Mouse (Mus musculus) intestine, postnatal 0 days (tissue): Measurements from ENCODE around the gene Pde10a. TPM values are rescaled to one million over a fixed set of nuclear protein-coding genes. Genes with fewer than 3 reads are reported as not detected.

Experiments used
- ATAC-seq: fragments of 200-750 bp; cut with Nextera tagmentation; 2 replicates; pipeline ENCODE4 v1.8.0; 2017; ENCODE audit warnings: mild to moderate bottlenecking, moderate TSS enrichment, moderate library complexity
- H3K27ac ChIP-seq: fragments of 300-500 bp; sonication (generic); 2 replicates; pipeline ENCODE4 v1.5.1; 2014; ENCODE audit warnings: mild to moderate bottlenecking, low read depth, low read length, moderate library complexity
- H3K27me3 ChIP-seq: fragments of 300-500 bp; sonication (generic); replicated peaks from 2 replicates; pipeline ENCODE4 v1.6.1; 2014; ENCODE audit warnings: low read length, mixed read lengths; ENCODE audit not compliant: control insufficient read depth, insufficient read depth
- H3K36me3 ChIP-seq: fragments of 300-500 bp; sonication (generic); 2 replicates; pipeline ENCODE4 v1.6.1; 2014; ENCODE audit warnings: mild to moderate bottlenecking, moderate library complexity; ENCODE audit not compliant: control insufficient read depth, insufficient read depth
- H3K4me1 ChIP-seq: fragments of 300-500 bp; sonication (generic); replicated peaks from 2 replicates; pipeline ENCODE4 v1.6.1; 2014; ENCODE audit warnings: antibody characterized with exemption, low read length, mixed read lengths; ENCODE audit not compliant: control insufficient read depth, insufficient read depth
- H3K4me2 ChIP-seq: fragments of 300-500 bp; sonication (generic); replicated peaks from 2 replicates; pipeline ENCODE4 v1.6.1; 2014; ENCODE audit warnings: low read depth, mild to moderate bottlenecking, moderate library complexity
- H3K4me3 ChIP-seq: fragments of 300-500 bp; sonication (generic); 2 replicates; pipeline ENCODE4 v1.5.1; 2014; ENCODE audit warnings: low read depth, low read length
- H3K9ac ChIP-seq: fragments of 300-500 bp; sonication (generic); 2 replicates; pipeline ENCODE4 v1.6.1; 2014; ENCODE audit warnings: mild to moderate bottlenecking, low read depth, low read length
- H3K9me3 ChIP-seq: fragments of 300-500 bp; sonication (generic); 2 replicates; pipeline ENCODE4 v1.6.1; 2016; ENCODE audit warnings: mixed run types; ENCODE audit not compliant: control insufficient read depth
- CTCF ChIP-seq: sonication (generic); IDR thresholded peaks from 2 replicates; pipeline ENCODE4 v1.5.1; 2016; ENCODE audit warnings: low read depth, mild to moderate bottlenecking, control low read depth, antibody characterized with exemption, moderate library complexity
- WGBS: fragments of 180-500 bp; shearing (Covaris S2); extraction: QIAGEN DNeasy Blood & Tissue Kit; methylation state at CpG from one replicate; pipeline ENCODE4 v1.1.7; 2014; 5-methylcytosine and 5-hydroxymethylcytosine counted together
- polyA plus RNA-seq: library from polyadenylated mRNA; unstranded; fragments of >200 nt; fragmentation: Nextera tagmentation; extraction: Ambion mirVana; gene quantifications from 2 replicates; pipeline ENCODE4 v1.2.1, GENCODE M21; 2015

Gene Pde10a
- polyA plus RNA-seq, 1 experiment from 2014 or later, result 0.47 TPM

DNA sequence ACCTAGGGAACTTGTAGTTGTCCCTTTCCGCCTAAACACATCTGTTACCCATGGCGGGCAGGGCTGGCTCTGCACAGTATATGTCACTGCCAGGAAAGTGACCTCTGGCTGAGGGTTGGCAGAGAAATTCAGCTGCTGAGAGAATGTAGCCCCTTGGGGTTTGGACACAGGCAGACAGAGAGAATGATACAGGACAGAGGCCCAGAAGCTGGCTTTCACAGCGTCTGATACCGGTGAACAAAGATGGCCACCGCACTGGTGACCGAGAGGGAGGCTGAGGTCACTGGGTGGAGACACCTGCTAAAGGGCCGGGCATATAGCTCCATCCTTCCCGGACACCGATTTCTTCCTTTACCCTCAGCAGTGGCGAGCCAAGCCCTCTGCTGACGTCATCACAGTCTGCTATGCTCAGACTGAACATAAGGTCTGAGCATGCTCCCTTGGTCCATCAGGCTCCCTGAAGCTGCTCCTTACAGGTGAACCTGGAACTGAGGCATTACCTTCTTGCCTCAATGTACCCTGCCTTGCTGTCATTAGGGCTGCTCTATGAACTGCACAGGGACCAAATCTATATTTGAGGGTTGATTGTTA lies 250.5 kb downstream of the Pde10a start:
- no peak overlapping the region for H3K9ac ChIP-seq
- no peak for TF ChIP-seq CTCF

DNA sequence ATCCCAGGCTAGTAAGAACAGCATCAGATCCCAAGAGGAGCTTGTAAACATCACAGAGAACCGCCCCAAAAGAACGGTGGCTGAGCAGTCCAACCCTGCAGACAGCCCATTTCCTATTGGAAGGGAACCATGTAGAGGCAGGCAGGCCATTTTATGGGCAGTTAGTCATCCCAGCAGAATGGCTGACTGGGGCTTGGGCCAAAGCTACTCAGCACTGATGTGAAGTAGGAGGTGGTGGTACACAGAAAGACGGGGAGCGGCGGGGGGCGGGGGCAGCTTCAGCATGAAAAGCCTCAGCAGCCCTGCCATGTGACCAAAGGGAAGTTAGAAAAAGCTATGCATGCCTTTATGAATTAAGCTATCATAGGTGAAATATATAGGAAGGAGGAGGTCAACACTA lies 252.5 kb downstream of the Pde10a start:
- no peak for TF ChIP-seq CTCF
- ATAC-seq, result no peak
- Histone ChIP-seq H3K36me3 (no peaks in the 10 kb centered on the region), H3K9me3 (no peaks in the 10 kb centered on the region), H3K9ac (no peak overlapping the region), H3K27ac (no peak overlapping the region), H3K4me3 (no peak overlapping the region), H3K27me3 (no peaks in the 10 kb centered on the region), H3K4me2 (no peak overlapping the region), H3K4me1 (no peaks in the 10 kb centered on the region)
- WGBS, result 88% methylated on average over 6 of the region's 6 CpGs

More for the DNA sequence above, 250.5 kb downstream of the Pde10a start:
- ATAC-seq, result no peak
- Histone ChIP-seq H3K4me2 (no peak overlapping the region), H3K27ac (no peak overlapping the region), H3K27me3 (no peaks in the 10 kb centered on the region), H3K36me3 (no peaks in the 10 kb centered on the region), H3K9me3 (no peaks in the 10 kb centered on the region), H3K4me3 (no peak overlapping the region), H3K4me1 (no peaks in the 10 kb centered on the region)
- WGBS, result 78% methylated on average over 11 of the region's 11 CpGs

DNA sequence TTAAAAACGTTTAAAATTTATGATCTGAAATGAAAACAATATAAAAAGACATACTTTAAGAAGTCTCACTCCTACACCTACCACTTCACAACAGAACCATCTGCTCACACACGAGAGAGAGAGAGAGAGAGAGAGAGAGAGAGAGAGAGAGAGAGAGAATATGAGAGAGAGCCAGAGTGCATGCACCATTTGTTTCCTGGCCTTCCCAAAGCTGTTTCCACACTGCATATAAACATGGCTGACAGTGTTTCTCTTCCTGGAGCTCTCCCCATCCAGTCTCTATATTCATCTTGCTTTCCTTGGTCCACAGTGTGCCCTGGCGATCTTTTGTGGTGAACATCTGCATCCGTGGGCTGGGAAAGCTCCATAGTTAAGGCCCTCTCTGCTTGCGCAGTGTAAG lies 253.7 kb downstream of the Pde10a start:
- Histone ChIP-seq H3K27ac (no peak overlapping the region), H3K27me3 (no peaks in the 10 kb centered on the region)

DNA sequence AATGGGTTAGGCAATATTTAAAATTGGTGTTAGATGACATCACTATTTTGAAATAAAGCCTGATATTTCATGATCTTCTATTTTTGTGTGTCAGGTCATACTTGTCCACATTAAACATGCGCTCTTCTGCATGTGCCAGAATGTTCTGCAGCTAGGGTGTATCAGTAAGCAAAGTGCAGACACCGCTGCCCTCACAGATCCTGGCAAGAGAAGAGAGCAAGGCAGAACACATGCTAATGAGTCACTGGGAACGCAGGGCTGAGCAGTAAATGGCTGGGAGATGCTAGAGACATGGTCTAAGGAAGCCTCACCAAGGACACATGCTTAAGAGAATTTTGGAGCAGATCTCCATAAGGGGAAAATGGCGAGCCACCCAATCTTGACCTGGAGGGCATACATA lies 255.3 kb downstream of the Pde10a start:
- H3K9me3 ChIP-seq, result no peaks in the 10 kb centered on the region
- H3K36me3 ChIP-seq, result no peaks in the 10 kb centered on the region
- no peak overlapping the region for H3K4me2 ChIP-seq
- H3K27ac ChIP-seq, result no peak overlapping the region
- H3K27me3 ChIP-seq, result no peaks in the 10 kb centered on the region
- no peak overlapping the region for H3K4me3 ChIP-seq
- 84% methylated on average over 4 of the region's 4 CpGs for WGBS
- no peak for TF ChIP-seq CTCF
- no peak overlapping the region for H3K9ac ChIP-seq
- ATAC-seq, result no peak
- H3K4me1 ChIP-seq, result no peaks in the 10 kb centered on the region

More for the DNA sequence above, 253.7 kb downstream of the Pde10a start:
- H3K36me3 ChIP-seq, result no peaks in the 10 kb centered on the region
- H3K4me2 ChIP-seq, result no peak overlapping the region
- no peak overlapping the region for H3K9ac ChIP-seq
- no peak overlapping the region for H3K4me3 ChIP-seq
- ATAC-seq, result no peak
- H3K9me3 ChIP-seq, result no peaks in the 10 kb centered on the region
- 57% methylated on average over 5 of the region's 5 CpGs for WGBS
- no peak for TF ChIP-seq CTCF
- H3K4me1 ChIP-seq, result no peaks in the 10 kb centered on the region

DNA sequence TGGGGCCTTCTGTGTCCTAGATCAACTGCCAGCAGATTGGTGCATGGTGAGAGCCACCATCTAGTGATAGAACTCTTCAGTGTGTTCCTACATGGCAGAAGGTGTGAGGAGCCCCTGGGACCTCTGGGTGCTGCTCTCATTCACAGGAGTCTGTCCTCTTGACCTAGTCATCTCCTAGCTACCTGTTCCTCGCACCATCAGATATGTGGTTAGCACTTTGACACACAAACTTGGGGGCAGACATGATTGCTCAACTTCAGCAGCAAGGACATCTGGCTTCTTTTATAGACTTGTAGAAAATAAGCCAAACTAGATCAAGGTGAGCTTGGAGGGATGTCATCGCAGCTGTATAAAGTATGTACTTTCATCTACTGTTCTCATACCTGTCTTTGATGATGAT lies 255.9 kb downstream of the Pde10a start:
- Histone ChIP-seq H3K27me3 (no peaks in the 10 kb centered on the region), H3K27ac (no peak overlapping the region), H3K36me3 (no peaks in the 10 kb centered on the region), H3K4me3 (no peak overlapping the region), H3K9ac (no peak overlapping the region), H3K9me3 (no peaks in the 10 kb centered on the region), H3K4me1 (no peaks in the 10 kb centered on the region), H3K4me2 (no peak overlapping the region)
- WGBS, result 89% methylated on average over 2 of the region's 2 CpGs
- no peak for ATAC-seq
- TF ChIP-seq CTCF, result no peak

DNA sequence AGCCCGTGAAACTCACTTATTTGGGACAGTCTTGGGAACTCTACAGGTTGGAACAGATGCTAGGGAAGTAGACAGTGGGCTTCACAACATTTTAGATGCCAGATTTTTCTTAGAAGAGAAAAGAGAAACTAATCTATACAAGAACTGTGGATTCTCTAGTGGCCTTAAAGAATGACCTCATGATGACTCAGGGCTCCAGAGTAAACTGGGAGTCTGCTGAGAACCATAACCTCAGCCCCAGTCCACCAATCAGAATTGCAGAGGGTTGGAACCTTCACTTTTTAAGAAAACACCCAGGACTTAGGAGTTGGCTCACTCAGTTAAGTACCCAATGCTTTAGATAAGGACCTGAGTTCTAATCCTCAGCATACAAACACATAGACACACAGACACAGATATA lies 256.4 kb downstream of the Pde10a start:
- TF ChIP-seq CTCF, result no peak
- Histone ChIP-seq H3K27ac (no peak overlapping the region), H3K9ac (no peak overlapping the region), H3K9me3 (no peaks in the 10 kb centered on the region), H3K27me3 (no peaks in the 10 kb centered on the region), H3K4me1 (no peaks in the 10 kb centered on the region), H3K4me3 (no peak overlapping the region), H3K4me2 (no peak overlapping the region), H3K36me3 (no peaks in the 10 kb centered on the region)
- WGBS, result 67% methylated on average over 1 of the region's 1 CpGs
- no peak for ATAC-seq

DNA sequence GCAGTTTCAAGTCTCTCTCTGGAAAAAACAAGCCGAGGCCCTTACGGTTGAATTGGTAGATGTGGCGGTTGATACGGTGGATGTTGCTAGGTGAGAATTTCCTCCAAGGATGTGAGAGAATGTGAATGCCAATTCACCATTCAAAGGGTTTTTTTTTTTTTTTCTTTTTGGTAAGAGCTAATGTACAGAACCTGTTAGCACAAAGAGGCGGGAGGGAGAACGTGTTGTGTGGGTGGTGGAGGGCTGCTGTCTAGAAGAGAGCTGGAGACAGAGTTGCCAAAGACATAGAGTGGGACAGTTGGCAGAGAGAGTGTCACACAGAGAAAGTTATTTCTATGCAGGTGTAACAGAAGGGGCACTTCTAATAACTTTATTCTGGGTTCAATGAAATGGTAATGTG lies 260.7 kb downstream of the Pde10a start:
- 91% methylated on average over 6 of the region's 6 CpGs for WGBS
- no peak for TF ChIP-seq CTCF
- ATAC-seq, result no peak

More for the DNA sequence above, 260.7 kb downstream of the Pde10a start:
- Histone ChIP-seq H3K9ac (no peak overlapping the region), H3K27ac (no peak overlapping the region), H3K27me3 (no peaks in the 10 kb centered on the region), H3K9me3 (no peaks in the 10 kb centered on the region), H3K4me3 (no peak overlapping the region), H3K4me1 (no peaks in the 10 kb centered on the region), H3K4me2 (no peak overlapping the region), H3K36me3 (no peaks in the 10 kb centered on the region)
